Mouse (Mus musculus) cerebellum, postnatal 36 days (tissue): Measurements from ENCODE around the gene Icam1.

ENCODE experiments used
- DNase-seq, 2 experiments: peaks; one replicate each; pipeline ENCODE4 v3.0.0; 2021 to 2022; ENCODE audit warnings: mixed read lengths in 2 of 2

Icam1 gene

GRCm38 (mm10) chr9:21067006-21067684 lies 51.4 kb downstream of the Icam1 start, which contains the start of gene Zglp1:
Gene Zglp1, minus strand, starts transcription at chr9:21067093.
- DNase-seq = no peak

GRCm38 (mm10) chr9:21072641-21073040 lies 56.9 kb downstream of the Icam1 start:
- no peak for DNase-seq

- DNase-seq = peak; percentile 88 to 89
These were observed 57.5 kb downstream of the Icam1 start, which contains the start of the genes Gm49373 and Fdx1l for GRCm38 (mm10) chr9:21073044-21073840. Gene Gm49373, minus strand, starts transcription at chr9:21073096. Gene Fdx1l, minus strand, starts transcription at chr9:21073614.

- DNase-seq = no peak
These were observed 58.4 kb downstream of the Icam1 start for GRCm38 (mm10) chr9:21074173-21074572.

- no peak for DNase-seq
These were observed 59.8 kb downstream of the Icam1 start for GRCm38 (mm10) chr9:21075625-21076024.
